Mouse (Mus musculus): ENCODE results near the gene Ccdc113.

GRCm38 (mm10) chr8:95551577-95551976 is 17.7 kb downstream of the Ccdc113 start:
- TF ChIP-seq CTCF (IDR thresholded peaks at IDR 0.05; ENCODE audit: low read depth) (no peak), EP300 (IDR thresholded peaks at IDR 0.05; ENCODE audit: low read depth) (no peak)

Data from liver, postnatal 0 days (tissue).